Mouse (Mus musculus) erythroblast, embryonic 14.5 days (primary cell): ENCODE results near the gene Thap12.

Experiments used
- GATA1 ChIP-seq: IDR thresholded peaks from 2 replicates; pipeline ENCODE4 v1.6.1; 2012; ENCODE audit warnings: low read length, inconsistent platforms, mixed read lengths
- TAL1 ChIP-seq: IDR thresholded peaks from 3 replicates; pipeline ENCODE4 v1.6.1; 2012; ENCODE audit warnings: low read length, inconsistent platforms, mixed read lengths

DNA sequence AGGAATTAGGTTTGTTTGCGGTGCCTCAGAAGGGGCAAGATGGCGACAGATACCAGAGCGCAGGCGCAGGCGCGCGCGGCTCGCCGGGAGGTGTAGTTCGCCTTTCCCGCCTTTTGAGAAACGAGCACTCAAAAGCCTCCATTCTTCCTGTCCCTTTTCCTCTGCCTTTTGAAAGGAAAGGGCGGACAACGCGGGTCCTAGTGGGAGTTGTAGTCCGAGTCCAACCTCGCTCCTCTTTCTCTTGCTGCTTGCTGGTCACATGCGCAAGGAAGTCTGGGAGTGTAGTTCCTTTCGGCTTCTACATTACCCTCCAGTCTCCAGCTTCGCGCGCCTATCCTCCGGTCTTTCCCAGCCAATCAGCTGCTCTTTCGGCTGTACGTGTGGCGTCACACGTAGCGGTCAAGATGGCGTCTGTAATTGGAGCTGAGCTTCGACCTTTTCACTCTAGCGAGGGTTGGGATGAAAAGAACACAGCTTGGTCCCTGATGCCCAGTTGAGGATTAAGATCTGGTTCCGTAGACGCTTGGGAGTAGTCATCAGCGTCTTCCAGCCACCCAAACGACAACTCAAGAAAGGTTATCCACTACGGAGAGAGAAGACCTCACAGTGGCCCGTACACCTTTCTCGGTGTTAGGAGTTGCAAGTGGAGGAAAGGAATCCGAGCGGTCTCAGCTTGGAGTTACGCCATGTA lies 46.2 kb upstream of the Thap12 start, which contains the start of gene Emsy:
- TF ChIP-seq TAL1 (no peak), GATA1 (no peak; the same call in 1 of the 2 replicates)
